Mouse (Mus musculus) stomach, embryonic 15.5 days (tissue): ENCODE measurements around the gene Tmem131l. TPM values are rescaled to one million over a fixed set of nuclear protein-coding genes. Genes with fewer than 3 reads are reported as not detected.

ENCODE experiments used
- ATAC-seq: fragments of 200-750 bp; cut with Nextera tagmentation; 2 replicates; pipeline ENCODE4 v1.8.0; 2017; ENCODE audit warnings: low read depth, moderate number of reproducible peaks, moderate TSS enrichment; ENCODE audit not compliant: insufficient read depth, low FRiP score
- H3K27ac ChIP-seq: fragments of 300-500 bp; sonication (generic); 2 replicates; pipeline ENCODE4 v1.5.1; 2015; ENCODE audit warnings: mild to moderate bottlenecking, inconsistent platforms
- H3K27me3 ChIP-seq: fragments of 300-500 bp; sonication (generic); replicated peaks from 2 replicates; pipeline ENCODE4 v1.6.1; 2015; ENCODE audit warnings: inconsistent platforms
- H3K36me3 ChIP-seq: fragments of 300-500 bp; sonication (generic); 2 replicates; pipeline ENCODE4 v1.6.1; 2015; ENCODE audit warnings: inconsistent platforms
- H3K4me1 ChIP-seq: fragments of 300-500 bp; sonication (generic); 2 replicates; pipeline ENCODE4 v1.6.1; 2015; ENCODE audit warnings: inconsistent platforms
- H3K4me2 ChIP-seq: fragments of 300-500 bp; sonication (generic); 2 replicates; pipeline ENCODE4 v1.6.1; 2015; ENCODE audit warnings: mild to moderate bottlenecking, inconsistent platforms
- H3K4me3 ChIP-seq: fragments of 300-500 bp; sonication (generic); replicated peaks from 2 replicates; pipeline ENCODE4 v1.5.1; 2015; ENCODE audit warnings: inconsistent platforms
- H3K9ac ChIP-seq: fragments of 300-500 bp; sonication (generic); 2 replicates; pipeline ENCODE4 v1.6.1; 2015; ENCODE audit warnings: inconsistent platforms
- H3K9me3 ChIP-seq: fragments of 300-500 bp; sonication (generic); 2 replicates; pipeline ENCODE4 v1.6.1; 2016; ENCODE audit warnings: inconsistent platforms
- WGBS: fragments of 180-500 bp; shearing (Covaris S2); methylation state at CpG from one replicate; pipeline ENCODE4 v1.1.7; 2015; 5-methylcytosine and 5-hydroxymethylcytosine counted together
- polyA plus RNA-seq: library from polyadenylated mRNA; unstranded; fragments of >200 nt; fragmentation: Nextera tagmentation; extraction: Ambion mirVana; gene quantifications from 2 replicates; pipeline ENCODE4 v1.2.1, GENCODE M21; 2015

Gene Tmem131l
- polyA plus RNA-seq, 1 experiment from 2014 or later = 44.9 TPM

GRCm38 (mm10) chr3:84070811-84071210 lies 30.8 kb upstream of the Tmem131l start:
- Histone ChIP-seq H3K27me3 (no peaks in the 10 kb centered on the region), H3K4me2 (no peak overlapping the region), H3K9me3 (no peaks in the 10 kb centered on the region), H3K9ac (no peak overlapping the region), H3K4me1 (no peaks in the 10 kb centered on the region), H3K27ac (no peak overlapping the region), H3K36me3 (no peaks in the 10 kb centered on the region), H3K4me3 (no peak overlapping the region)
- no peak for ATAC-seq
- 83% methylated on average over 8 of the region's 8 CpGs for WGBS

- WGBS = 78% methylated on average over 13 of the region's 13 CpGs
- Histone ChIP-seq H3K4me1 (no peaks in the 10 kb centered on the region), H3K4me3 (no peak overlapping the region), H3K27ac (no peak overlapping the region), H3K27me3 (no peaks in the 10 kb centered on the region), H3K9me3 (no peaks in the 10 kb centered on the region), H3K36me3 (no peaks in the 10 kb centered on the region), H3K9ac (no peak overlapping the region), H3K4me2 (no peak overlapping the region)
- no peak for ATAC-seq
Measured at GRCm38 (mm10) chr3:84068831-84069709, 29.1 kb upstream of the Tmem131l start.

- no peak overlapping the region for H3K4me3 ChIP-seq
- WGBS = 76% methylated on average over 4 of the region's 4 CpGs
Measured at GRCm38 (mm10) chr3:84065825-84066224, 25.9 kb upstream of the Tmem131l start.

GRCm38 (mm10) chr3:84063369-84063914 lies 23.5 kb upstream of the Tmem131l start:
- H3K9me3 ChIP-seq = no peaks in the 10 kb centered on the region
- no peak overlapping the region for H3K4me3 ChIP-seq
- WGBS = 83% methylated on average over 2 of the region's 2 CpGs
- no peak for ATAC-seq
- H3K36me3 ChIP-seq = no peaks in the 10 kb centered on the region
- no peak overlapping the region for H3K9ac ChIP-seq
- no peaks in the 10 kb centered on the region for H3K27me3 ChIP-seq
- H3K4me1 ChIP-seq = peaks cover 6% of the 10 kb centered on the region; the same call in 1 of the 2 replicates
- H3K4me2 ChIP-seq = no peak overlapping the region
- H3K27ac ChIP-seq = no peak overlapping the region

More at GRCm38 (mm10) chr3:84065825-84066224, 25.9 kb upstream of the Tmem131l start:
- no peak for ATAC-seq
- no peak overlapping the region for H3K9ac ChIP-seq
- H3K4me1 ChIP-seq = no peaks in the 10 kb centered on the region
- no peak overlapping the region for H3K27ac ChIP-seq
- no peaks in the 10 kb centered on the region for H3K27me3 ChIP-seq
- no peaks in the 10 kb centered on the region for H3K9me3 ChIP-seq
- no peak overlapping the region for H3K4me2 ChIP-seq
- no peaks in the 10 kb centered on the region for H3K36me3 ChIP-seq

- no peak overlapping the region for H3K9ac ChIP-seq
- H3K9me3 ChIP-seq = no peaks in the 10 kb centered on the region
- H3K4me1 ChIP-seq = peaks cover 6% of the 10 kb centered on the region; the same call in 1 of the 2 replicates
- WGBS = 61% methylated on average over 13 of the region's 13 CpGs
- H3K27me3 ChIP-seq = no peaks in the 10 kb centered on the region
- no peak; the same call in 1 of the 2 replicates for ATAC-seq
- no peak overlapping the region for H3K4me2 ChIP-seq
- H3K36me3 ChIP-seq = no peaks in the 10 kb centered on the region
- H3K4me3 ChIP-seq = no peak overlapping the region
- H3K27ac ChIP-seq = no peak overlapping the region
Measured at GRCm38 (mm10) chr3:84061523-84062453, 21.8 kb upstream of the Tmem131l start.

- WGBS = 85% methylated on average over 5 of the region's 5 CpGs
- Histone ChIP-seq H3K4me1 (peaks cover 6% of the 10 kb centered on the region; the same call in 1 of the 2 replicates), H3K4me2 (no peak overlapping the region)
Measured at GRCm38 (mm10) chr3:84060946-84061345, 21.0 kb upstream of the Tmem131l start.

GRCm38 (mm10) chr3:84060128-84060527 lies 20.2 kb upstream of the Tmem131l start:
- Histone ChIP-seq H3K9ac (no peak overlapping the region), H3K27me3 (no peaks in the 10 kb centered on the region), H3K4me2 (no peak overlapping the region), H3K27ac (peak overlapping the region; percentile 49), H3K4me3 (no peak overlapping the region), H3K9me3 (no peaks in the 10 kb centered on the region), H3K4me1 (peaks cover 6% of the 10 kb centered on the region; the same call in 1 of the 2 replicates), H3K36me3 (no peaks in the 10 kb centered on the region)
- ATAC-seq = no peak
- WGBS = 40% methylated on average over 4 of the region's 4 CpGs

More at GRCm38 (mm10) chr3:84060946-84061345, 21.0 kb upstream of the Tmem131l start:
- Histone ChIP-seq H3K27ac (no peak overlapping the region), H3K9ac (no peak overlapping the region), H3K9me3 (no peaks in the 10 kb centered on the region), H3K4me3 (no peak overlapping the region), H3K36me3 (no peaks in the 10 kb centered on the region), H3K27me3 (no peaks in the 10 kb centered on the region)
- ATAC-seq = no peak

- H3K4me2 ChIP-seq = peak overlapping the region; percentile 20
Measured at GRCm38 (mm10) chr3:84059676-84060075, 19.7 kb upstream of the Tmem131l start.

GRCm38 (mm10) chr3:84059261-84059660 lies 19.3 kb upstream of the Tmem131l start:
- H3K36me3 ChIP-seq = no peaks in the 10 kb centered on the region
- H3K27ac ChIP-seq = peak overlapping the region; percentile 49; the same call in 1 of the 2 replicates
- no peak overlapping the region for H3K4me3 ChIP-seq
- H3K9me3 ChIP-seq = no peaks in the 10 kb centered on the region
- ATAC-seq = no peak
- peaks cover 6% of the 10 kb centered on the region; the same call in 1 of the 2 replicates for H3K4me1 ChIP-seq
- 25% methylated on average over 13 of the region's 13 CpGs for WGBS
- peak overlapping the region; percentile 20 for H3K4me2 ChIP-seq
- no peak overlapping the region for H3K9ac ChIP-seq
- no peaks in the 10 kb centered on the region for H3K27me3 ChIP-seq

More at GRCm38 (mm10) chr3:84059676-84060075, 19.7 kb upstream of the Tmem131l start:
- H3K27me3 ChIP-seq = no peaks in the 10 kb centered on the region
- no peaks in the 10 kb centered on the region for H3K9me3 ChIP-seq
- no peak overlapping the region for H3K9ac ChIP-seq
- peak overlapping the region; percentile 49 for H3K27ac ChIP-seq
- no peak for ATAC-seq
- WGBS = 49% methylated on average over 4 of the region's 4 CpGs
- peaks cover 6% of the 10 kb centered on the region; the same call in 1 of the 2 replicates for H3K4me1 ChIP-seq
- no peak overlapping the region for H3K4me3 ChIP-seq
- H3K36me3 ChIP-seq = no peaks in the 10 kb centered on the region

- H3K36me3 ChIP-seq = no peaks in the 10 kb centered on the region
- ATAC-seq = peak; percentile 86
- H3K9me3 ChIP-seq = no peaks in the 10 kb centered on the region
- no peaks in the 10 kb centered on the region for H3K27me3 ChIP-seq
- no peak overlapping the region for H3K27ac ChIP-seq
- H3K4me2 ChIP-seq = peak overlapping the region; percentile 30
- WGBS = 15% methylated on average over 9 of the region's 9 CpGs
- peaks cover 8% of the 10 kb centered on the region for H3K4me1 ChIP-seq
- no peak overlapping the region for H3K9ac ChIP-seq
- H3K4me3 ChIP-seq = no peak overlapping the region
Measured at GRCm38 (mm10) chr3:84048729-84049175, 8.8 kb upstream of the Tmem131l start.

GRCm38 (mm10) chr3:84046206-84046605 lies 6.2 kb upstream of the Tmem131l start:
- WGBS = 84% methylated on average over 8 of the region's 8 CpGs
- no peak overlapping the region for H3K9ac ChIP-seq
- peaks cover 8% of the 10 kb centered on the region for H3K4me1 ChIP-seq
- H3K4me2 ChIP-seq = no peak overlapping the region
- no peak overlapping the region for H3K27ac ChIP-seq
- no peaks in the 10 kb centered on the region for H3K9me3 ChIP-seq
- no peak for ATAC-seq
- no peaks in the 10 kb centered on the region for H3K27me3 ChIP-seq
- H3K36me3 ChIP-seq = no peaks in the 10 kb centered on the region
- no peak overlapping the region for H3K4me3 ChIP-seq
